8 mouse cellular contexts compared by ENCODE assay signal in genomic region chr17:56716655-56717362, GRCm38 (mm10). TPM values are rescaled to one million over a fixed set of nuclear protein-coding genes. Genes with fewer than 3 reads are reported as not detected.
DNase-seq lines count a peak whose midpoint lies in the region; ATAC-seq lines count a peak whose summit lies in the region.

No protein-coding gene starts in this region.

- peak; percentile 90 for ATAC-seq in inflammation-experienced regulatory T-cells, adult 6 months
- ATAC-seq in megakaryocyte-erythroid progenitor cell, adult 5-6 weeks (replicated peaks; ENCODE audit: low FRiP score, low TSS enrichment, poor library complexity, severe bottlenecking): peak; percentile 87

- peak; percentile 98 to 99 for DNase-seq in adrenal gland, adult (ENCODE audit: inconsistent age in 2 of 2, low spot score in 1 of 2)
- peak; percentile 100 for DNase-seq in embryo, embryonic 10.5 days (ENCODE audit: low spot score)
- DNase-seq in gastrocnemius, postnatal 14 days: peak; percentile 94
- DNase-seq in left cerebral cortex, postnatal 10 days (ENCODE audit: extremely low spot score in 1 of 2, low spot score in 2 of 2): peak; percentile 97 to 98
- DNase-seq in right cerebral cortex, postnatal 25 days: peak; percentile 95
- peak; percentile 95 to 96 for DNase-seq in urinary bladder, postnatal 4 days (ENCODE audit: low spot score in 2 of 2)

- intact Hi-C loops in gastrocnemius, postnatal 14 days (cut with DNase I; ENCODE audit: low total_unique reads): no loop called here
- intact Hi-C loops in left cerebral cortex, postnatal 10 days (cut with DNase I): loop anchor here (5.0 kb wide), 1 partner anchor 45 kb away; the partner anchor contains the start of gene Dus3l

RNA-seq across cellular contexts. Expression of gene Ndufa11, which starts 0.8 kb away (rescaled TPM):
- total RNA-seq in gastrocnemius, postnatal 14 days (2021): 100 to 1,000 TPM; 433 to 458 TPM
- polyA plus RNA-seq in inflammation-experienced regulatory T-cells, adult 6 months (2017; shearing (Covaris generic)): 100 to 1,000 TPM; 216 to 257 (median 247) TPM
- 100 to 1,000 TPM; 205 to 222 TPM for total RNA-seq in left cerebral cortex, postnatal 10 days (2021)
- 181 and 226 TPM in 2 replicates for total RNA-seq in megakaryocyte-erythroid progenitor cell, adult 5-6 weeks (2014; fragmentation: Nextera tagmentation)
- 75.6 and 167 TPM in 2 replicates for total RNA-seq in megakaryocyte-erythroid progenitor cell, adult 5-6 weeks (2017)

RNA-seq across cellular contexts. Expression of gene Vmac, which starts 1.0 kb away (rescaled TPM):
- total RNA-seq in gastrocnemius, postnatal 14 days (2021): 1 to 10 TPM; 5.4 to 5.8 TPM
- polyA plus RNA-seq in inflammation-experienced regulatory T-cells, adult 6 months (2017; shearing (Covaris generic)): 1 to 10 TPM; 3.1 to 7.4 (median 3.8) TPM
- 1 to 10 TPM; 8.8 TPM for total RNA-seq in left cerebral cortex, postnatal 10 days (2021)
- 4.5 and 5.5 TPM in 2 replicates for total RNA-seq in megakaryocyte-erythroid progenitor cell, adult 5-6 weeks (2014; fragmentation: Nextera tagmentation)
- 4.1 and 7.6 TPM in 2 replicates for total RNA-seq in megakaryocyte-erythroid progenitor cell, adult 5-6 weeks (2017)

RNA-seq across cellular contexts. Expression of gene Nrtn, which starts 40.5 kb away (rescaled TPM):
- 1 to 10 TPM in 1 of 2 experiments, under 1 TPM in 1; 0.47 to 1.4 TPM for total RNA-seq in gastrocnemius, postnatal 14 days (2021)
- polyA plus RNA-seq in inflammation-experienced regulatory T-cells, adult 6 months (2017; shearing (Covaris generic)): not detected
- 1 to 10 TPM; 1.8 to 2.4 TPM for total RNA-seq in left cerebral cortex, postnatal 10 days (2021)
- not detected in 2 replicates for total RNA-seq in megakaryocyte-erythroid progenitor cell, adult 5-6 weeks (2014; fragmentation: Nextera tagmentation)
- not detected in 2 replicates for total RNA-seq in megakaryocyte-erythroid progenitor cell, adult 5-6 weeks (2017)

RNA-seq across cellular contexts. Expression of gene Ranbp3, which starts 43.7 kb away (rescaled TPM):
- total RNA-seq in gastrocnemius, postnatal 14 days (2021): 10 to 100 TPM; 34.2 to 35.1 TPM
- 10 to 100 TPM; 54.4 to 59.4 (median 58.4) TPM for polyA plus RNA-seq in inflammation-experienced regulatory T-cells, adult 6 months (2017; shearing (Covaris generic))
- total RNA-seq in left cerebral cortex, postnatal 10 days (2021): 10 to 100 TPM; 88.4 to 97.2 TPM
- 81.7 and 94.5 TPM in 2 replicates for total RNA-seq in megakaryocyte-erythroid progenitor cell, adult 5-6 weeks (2014; fragmentation: Nextera tagmentation)
- total RNA-seq in megakaryocyte-erythroid progenitor cell, adult 5-6 weeks (2017): 50.6 and 58.1 TPM in 2 replicates

RNA-seq across cellular contexts. Expression of gene Dus3l, which starts 47.7 kb away (rescaled TPM):
- total RNA-seq in gastrocnemius, postnatal 14 days (2021): 10 to 100 TPM; 12.9 to 13.2 TPM
- polyA plus RNA-seq in inflammation-experienced regulatory T-cells, adult 6 months (2017; shearing (Covaris generic)): 10 to 100 TPM; 16.2 to 34.6 (median 34.0) TPM
- total RNA-seq in left cerebral cortex, postnatal 10 days (2021): 10 to 100 TPM; 75.4 to 76.4 TPM
- 21.6 and 28.6 TPM in 2 replicates for total RNA-seq in megakaryocyte-erythroid progenitor cell, adult 5-6 weeks (2014; fragmentation: Nextera tagmentation)
- 13.9 and 17.9 TPM in 2 replicates for total RNA-seq in megakaryocyte-erythroid progenitor cell, adult 5-6 weeks (2017)

Comparison
In these comparisons a context has a peak if more than half of its experiments do, and no peak if none do; other contexts are left out.
1. Peak in every context shown above with its lines: DNase-seq and ATAC-seq.